Mouse (Mus musculus) gastrocnemius, postnatal 25 days (tissue): ENCODE measurements around the gene Cerk. TPM values are rescaled to one million over a fixed set of nuclear protein-coding genes. Genes with fewer than 3 reads are reported as not detected.

ENCODE experiments used
- total RNA-seq, 2 experiments: library from RNA; stranded (reverse); gene quantifications; 1 replicate in 1 of 2; 2 replicates in 1 of 2; pipeline ENCODE4 v1.2.3; 2021

The Cerk gene
- total RNA-seq, 2 experiments from 2014 or later, result 4.6 to 4.9 TPM

Other genes starting within 250 kb of the Cerk start
- gene Celsr1, start 152.4 kb downstream of the Cerk start, total RNA-seq, result under 1 TPM; 0.31 to 0.43 TPM
- gene Gramd4, start 128.4 kb downstream of the Cerk start, total RNA-seq, result 1 to 10 TPM; 4.2 to 9.7 TPM
- 10 to 100 TPM; 12.0 to 13.2 TPM for gene Tbc1d22a, start 28.3 kb upstream of the Cerk start, total RNA-seq